Mouse (Mus musculus): ENCODE results near the gene Thada. TPM values are rescaled to one million over a fixed set of nuclear protein-coding genes. Genes with fewer than 3 reads are reported as not detected.
A peak's percentile ranks its signal among the peaks of the same experiment; 100 is the strongest.

Gene Thada
- polyA plus RNA-seq, 1 experiment from 2014 or later: 15.8 TPM

GRCm38 (mm10) chr17:84148499-84149484 lies 317.2 kb downstream of the Thada start:
- H3K4me3 ChIP-seq (ENCODE audit: low read length): no peak overlapping the region
- 45% methylated on average over 11 of the region's 11 CpGs for WGBS
- peak overlapping the region; percentile 65; the same call in 1 of the 2 replicates for H3K27ac ChIP-seq (ENCODE audit: low read depth, low read length)
- H3K9ac ChIP-seq (ENCODE audit: low read depth, low read length): peak overlapping the region; percentile 23; the same call in 1 of the 2 replicates
- H3K4me2 ChIP-seq (replicated peaks; ENCODE audit: low read depth, low read length): no peak overlapping the region
- H3K27me3 ChIP-seq (ENCODE audit: control insufficient read depth, insufficient read depth, low read length): no peaks in the 10 kb centered on the region; the same call in 1 of the 2 replicates
- peak; percentile 47 for ATAC-seq (ENCODE audit: low FRiP score, low TSS enrichment)
- H3K36me3 ChIP-seq (ENCODE audit: control insufficient read depth, insufficient read depth, low read length): no peaks in the 10 kb centered on the region
- H3K4me1 ChIP-seq (ENCODE audit: control insufficient read depth, insufficient read depth, low read length): peaks cover 35% of the 10 kb centered on the region
- no peaks in the 10 kb centered on the region for H3K9me3 ChIP-seq (ENCODE audit: control insufficient read depth, low read length)

GRCm38 (mm10) chr17:84147183-84148108 lies 318.6 kb downstream of the Thada start:
- Histone ChIP-seq H3K27ac (ENCODE audit: low read depth, low read length) (no peak overlapping the region), H3K9ac (ENCODE audit: low read depth, low read length) (no peak overlapping the region), H3K4me1 (ENCODE audit: control insufficient read depth, insufficient read depth, low read length) (peaks cover 48% of the 10 kb centered on the region), H3K9me3 (ENCODE audit: control insufficient read depth, low read length) (no peaks in the 10 kb centered on the region), H3K27me3 (ENCODE audit: control insufficient read depth, insufficient read depth, low read length) (no peaks in the 10 kb centered on the region; the same call in 1 of the 2 replicates), H3K4me3 (ENCODE audit: low read length) (no peak overlapping the region), H3K4me2 (replicated peaks; ENCODE audit: low read depth, low read length) (no peak overlapping the region), H3K36me3 (ENCODE audit: control insufficient read depth, insufficient read depth, low read length) (no peaks in the 10 kb centered on the region)
- no peak for ATAC-seq (ENCODE audit: low FRiP score, low TSS enrichment)
- 73% methylated on average over 11 of the region's 11 CpGs for WGBS

GRCm38 (mm10) chr17:84146458-84147182 lies 319.4 kb downstream of the Thada start:
- Histone ChIP-seq H3K9ac (ENCODE audit: low read depth, low read length) (no peak overlapping the region), H3K27me3 (ENCODE audit: control insufficient read depth, insufficient read depth, low read length) (no peaks in the 10 kb centered on the region), H3K36me3 (ENCODE audit: control insufficient read depth, insufficient read depth, low read length) (no peaks in the 10 kb centered on the region), H3K27ac (ENCODE audit: low read depth, low read length) (no peak overlapping the region), H3K4me3 (ENCODE audit: low read length) (no peak overlapping the region), H3K9me3 (ENCODE audit: control insufficient read depth, low read length) (no peaks in the 10 kb centered on the region), H3K4me2 (replicated peaks; ENCODE audit: low read depth, low read length) (no peak overlapping the region), H3K4me1 (ENCODE audit: control insufficient read depth, insufficient read depth, low read length) (peaks cover 52% of the 10 kb centered on the region)
- no peak for ATAC-seq (ENCODE audit: low FRiP score, low TSS enrichment)
- 52% methylated on average over 7 of the region's 7 CpGs for WGBS

- H3K4me3 ChIP-seq (ENCODE audit: low read length): no peak overlapping the region
- no peaks in the 10 kb centered on the region for H3K36me3 ChIP-seq (ENCODE audit: control insufficient read depth, insufficient read depth, low read length)
- no peak for ATAC-seq (ENCODE audit: low FRiP score, low TSS enrichment)
- H3K9me3 ChIP-seq (ENCODE audit: control insufficient read depth, low read length): no peaks in the 10 kb centered on the region
- H3K9ac ChIP-seq (ENCODE audit: low read depth, low read length): no peak overlapping the region
- H3K4me2 ChIP-seq (replicated peaks; ENCODE audit: low read depth, low read length): no peak overlapping the region
- H3K4me1 ChIP-seq (ENCODE audit: control insufficient read depth, insufficient read depth, low read length): peaks cover 54% of the 10 kb centered on the region
- H3K27me3 ChIP-seq (ENCODE audit: control insufficient read depth, insufficient read depth, low read length): no peaks in the 10 kb centered on the region
- WGBS: 11% methylated on average over 10 of the region's 10 CpGs
- H3K27ac ChIP-seq (ENCODE audit: low read depth, low read length): no peak overlapping the region
Measured at GRCm38 (mm10) chr17:84145826-84146287, 320.1 kb downstream of the Thada start.

GRCm38 (mm10) chr17:84144762-84145599 lies 321.0 kb downstream of the Thada start:
- Histone ChIP-seq H3K4me3 (ENCODE audit: low read length) (no peak overlapping the region), H3K4me2 (replicated peaks; ENCODE audit: low read depth, low read length) (no peak overlapping the region), H3K9me3 (ENCODE audit: control insufficient read depth, low read length) (no peaks in the 10 kb centered on the region), H3K4me1 (ENCODE audit: control insufficient read depth, insufficient read depth, low read length) (peaks cover 61% of the 10 kb centered on the region), H3K27ac (ENCODE audit: low read depth, low read length) (no peak overlapping the region), H3K27me3 (ENCODE audit: control insufficient read depth, insufficient read depth, low read length) (no peaks in the 10 kb centered on the region), H3K36me3 (ENCODE audit: control insufficient read depth, insufficient read depth, low read length) (no peaks in the 10 kb centered on the region), H3K9ac (ENCODE audit: low read depth, low read length) (no peak overlapping the region)
- 86% methylated on average over 5 of the region's 5 CpGs for WGBS
- ATAC-seq (ENCODE audit: low FRiP score, low TSS enrichment): no peak

GRCm38 (mm10) chr17:84144130-84144529 lies 321.9 kb downstream of the Thada start:
- H3K4me2 ChIP-seq (replicated peaks; ENCODE audit: low read depth, low read length): no peak overlapping the region
- no peaks in the 10 kb centered on the region for H3K27me3 ChIP-seq (ENCODE audit: control insufficient read depth, insufficient read depth, low read length)
- H3K9ac ChIP-seq (ENCODE audit: low read depth, low read length): no peak overlapping the region
- H3K4me3 ChIP-seq (ENCODE audit: low read length): no peak overlapping the region
- no peak overlapping the region for H3K27ac ChIP-seq (ENCODE audit: low read depth, low read length)
- H3K4me1 ChIP-seq (ENCODE audit: control insufficient read depth, insufficient read depth, low read length): peaks cover 55% of the 10 kb centered on the region
- ATAC-seq (ENCODE audit: low FRiP score, low TSS enrichment): no peak
- 96% methylated on average over 3 of the region's 3 CpGs for WGBS
- no peaks in the 10 kb centered on the region for H3K9me3 ChIP-seq (ENCODE audit: control insufficient read depth, low read length)
- no peaks in the 10 kb centered on the region for H3K36me3 ChIP-seq (ENCODE audit: control insufficient read depth, insufficient read depth, low read length)

- H3K9ac ChIP-seq (ENCODE audit: low read depth, low read length): no peak overlapping the region
- no peaks in the 10 kb centered on the region for H3K36me3 ChIP-seq (ENCODE audit: control insufficient read depth, insufficient read depth, low read length)
- ATAC-seq (ENCODE audit: low FRiP score, low TSS enrichment): peak; percentile 15; the same call in 1 of the 2 replicates
- no peak overlapping the region for H3K4me2 ChIP-seq (replicated peaks; ENCODE audit: low read depth, low read length)
- H3K27ac ChIP-seq (ENCODE audit: low read depth, low read length): no peak overlapping the region
- H3K4me1 ChIP-seq (ENCODE audit: control insufficient read depth, insufficient read depth, low read length): peaks cover 47% of the 10 kb centered on the region
- no peak overlapping the region for H3K4me3 ChIP-seq (ENCODE audit: low read length)
- no peaks in the 10 kb centered on the region for H3K9me3 ChIP-seq (ENCODE audit: control insufficient read depth, low read length)
- no peaks in the 10 kb centered on the region for H3K27me3 ChIP-seq (ENCODE audit: control insufficient read depth, insufficient read depth, low read length)
- WGBS: 25% methylated on average over 12 of the region's 12 CpGs
Measured at GRCm38 (mm10) chr17:84143219-84143844, 322.7 kb downstream of the Thada start.
